Mouse (Mus musculus): ENCODE results near the gene Csnk2a2. TPM values are rescaled to one million over a fixed set of nuclear protein-coding genes. Genes with fewer than 3 reads are reported as not detected.

The Csnk2a2 gene
- total and polyA plus RNA-seq, 2 experiments from 2014 or later = 9.3 to 17.5 TPM

DNA sequence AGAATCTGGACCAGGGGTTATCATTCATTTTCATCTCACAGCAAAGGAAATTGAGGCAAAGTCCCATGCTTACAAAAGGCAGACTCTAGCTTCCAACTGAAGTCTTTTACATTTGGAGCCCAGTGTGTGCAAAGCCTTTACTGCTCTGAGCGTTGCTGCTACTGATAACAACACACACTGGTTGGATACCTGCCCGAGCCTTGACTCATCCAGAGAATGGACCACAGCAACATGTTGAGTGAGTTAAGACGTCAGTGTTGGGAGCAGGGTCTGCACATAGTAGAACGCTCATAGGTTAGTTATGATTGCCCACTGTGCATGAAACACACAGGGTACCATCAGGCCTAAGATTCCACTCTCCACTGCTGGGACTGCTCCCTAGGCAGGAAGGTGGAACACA is 34.2 kb upstream of the Csnk2a2 start:
- ATAC-seq = no peak
- H3K4me3 ChIP-seq (ENCODE audit: low read length) = no peak overlapping the region

GRCm38 (mm10) chr8:95516928-95517327 is 27.1 kb upstream of the Csnk2a2 start:
- no peak overlapping the region for H3K4me3 ChIP-seq (ENCODE audit: low read length)
- no peaks in the 10 kb centered on the region for H3K9me3 ChIP-seq (ENCODE audit: low read length)
- 93% methylated on average over 6 of the region's 6 CpGs for WGBS
- DNase-seq (ENCODE audit: low spot score) = no peak
- no peak for ATAC-seq
- no peaks in the 10 kb centered on the region for H3K27me3 ChIP-seq (ENCODE audit: insufficient read depth, low read length)
- H3K4me2 ChIP-seq (ENCODE audit: low read depth, low read length) = no peak overlapping the region
- H3K4me1 ChIP-seq (ENCODE audit: insufficient read depth, low read length) = no peaks in the 10 kb centered on the region
- TF ChIP-seq CTCF (IDR thresholded peaks at IDR 0.05; ENCODE audit: low read depth) = no peak
- no peak overlapping the region for H3K27ac ChIP-seq
- H3K9ac ChIP-seq (replicated peaks; ENCODE audit: low read length) = no peak overlapping the region
- H3K36me3 ChIP-seq (ENCODE audit: insufficient read depth, low read length) = no peaks in the 10 kb centered on the region

More for the DNA sequence above, 34.2 kb upstream of the Csnk2a2 start:
- no peaks in the 10 kb centered on the region for H3K4me1 ChIP-seq (ENCODE audit: insufficient read depth, low read length)
- H3K9me3 ChIP-seq (ENCODE audit: low read length) = no peaks in the 10 kb centered on the region
- no peak overlapping the region for H3K9ac ChIP-seq (replicated peaks; ENCODE audit: low read length)
- DNase-seq (ENCODE audit: low spot score) = no peak
- TF ChIP-seq CTCF (IDR thresholded peaks at IDR 0.05; ENCODE audit: low read depth) = no peak
- H3K27ac ChIP-seq = no peak overlapping the region
- 93% methylated on average over 4 of the region's 4 CpGs for WGBS
- no peaks in the 10 kb centered on the region for H3K27me3 ChIP-seq (ENCODE audit: insufficient read depth, low read length)
- H3K36me3 ChIP-seq (ENCODE audit: insufficient read depth, low read length) = no peaks in the 10 kb centered on the region
- H3K4me2 ChIP-seq (ENCODE audit: low read depth, low read length) = no peak overlapping the region

GRCm38 (mm10) chr8:95513219-95513618 is 23.4 kb upstream of the Csnk2a2 start:
- ATAC-seq = no peak

GRCm38 (mm10) chr8:95512257-95512656 is 22.4 kb upstream of the Csnk2a2 start:
- Histone ChIP-seq H3K4me3 (ENCODE audit: low read length) (no peak overlapping the region), H3K27me3 (ENCODE audit: insufficient read depth, low read length) (no peaks in the 10 kb centered on the region), H3K4me1 (ENCODE audit: insufficient read depth, low read length) (no peaks in the 10 kb centered on the region), H3K27ac (no peak overlapping the region), H3K9ac (replicated peaks; ENCODE audit: low read length) (no peak overlapping the region), H3K4me2 (ENCODE audit: low read depth, low read length) (no peak overlapping the region), H3K36me3 (ENCODE audit: insufficient read depth, low read length) (no peaks in the 10 kb centered on the region), H3K9me3 (ENCODE audit: low read length) (no peaks in the 10 kb centered on the region)
- TF ChIP-seq CTCF (IDR thresholded peaks at IDR 0.05; ENCODE audit: low read depth) = no peak
- WGBS = 40% methylated on average over 4 of the region's 4 CpGs
- no peak for ATAC-seq
- DNase-seq (ENCODE audit: low spot score) = no peak

More at GRCm38 (mm10) chr8:95513219-95513618, 23.4 kb upstream of the Csnk2a2 start:
- Histone ChIP-seq H3K9ac (replicated peaks; ENCODE audit: low read length) (no peak overlapping the region), H3K4me1 (ENCODE audit: insufficient read depth, low read length) (no peaks in the 10 kb centered on the region), H3K4me3 (ENCODE audit: low read length) (no peak overlapping the region), H3K27me3 (ENCODE audit: insufficient read depth, low read length) (no peaks in the 10 kb centered on the region), H3K4me2 (ENCODE audit: low read depth, low read length) (no peak overlapping the region), H3K36me3 (ENCODE audit: insufficient read depth, low read length) (no peaks in the 10 kb centered on the region), H3K27ac (no peak overlapping the region), H3K9me3 (ENCODE audit: low read length) (no peaks in the 10 kb centered on the region)
- DNase-seq (ENCODE audit: low spot score) = no peak
- 69% methylated on average over 4 of the region's 4 CpGs for WGBS
- TF ChIP-seq CTCF (IDR thresholded peaks at IDR 0.05; ENCODE audit: low read depth) = no peak

GRCm38 (mm10) chr8:95506245-95506644 is 16.4 kb upstream of the Csnk2a2 start:
- H3K36me3 ChIP-seq (ENCODE audit: insufficient read depth, low read length) = no peaks in the 10 kb centered on the region
- H3K4me1 ChIP-seq (ENCODE audit: insufficient read depth, low read length) = no peaks in the 10 kb centered on the region
- H3K4me3 ChIP-seq (ENCODE audit: low read length) = no peak overlapping the region
- H3K27me3 ChIP-seq (ENCODE audit: insufficient read depth, low read length) = no peaks in the 10 kb centered on the region
- no peak; the same call in 1 of the 2 replicates for TF ChIP-seq CTCF (IDR thresholded peaks at IDR 0.05; ENCODE audit: low read depth)
- H3K9ac ChIP-seq (replicated peaks; ENCODE audit: low read length) = no peak overlapping the region
- ATAC-seq = no peak
- WGBS = 70% methylated on average over 5 of the region's 5 CpGs
- no peak overlapping the region for H3K27ac ChIP-seq
- no peak for DNase-seq (ENCODE audit: low spot score)
- no peak overlapping the region for H3K4me2 ChIP-seq (ENCODE audit: low read depth, low read length)
- no peaks in the 10 kb centered on the region for H3K9me3 ChIP-seq (ENCODE audit: low read length)

GRCm38 (mm10) chr8:95505606-95506005 is 15.8 kb upstream of the Csnk2a2 start:
- Histone ChIP-seq H3K4me1 (ENCODE audit: insufficient read depth, low read length) (no peaks in the 10 kb centered on the region), H3K9me3 (ENCODE audit: low read length) (no peaks in the 10 kb centered on the region), H3K9ac (replicated peaks; ENCODE audit: low read length) (no peak overlapping the region), H3K27ac (no peak overlapping the region), H3K27me3 (ENCODE audit: insufficient read depth, low read length) (no peaks in the 10 kb centered on the region), H3K4me2 (ENCODE audit: low read depth, low read length) (no peak overlapping the region), H3K36me3 (ENCODE audit: insufficient read depth, low read length) (no peaks in the 10 kb centered on the region), H3K4me3 (ENCODE audit: low read length) (no peak overlapping the region)
- DNase-seq (ENCODE audit: low spot score) = no peak
- TF ChIP-seq CTCF (IDR thresholded peaks at IDR 0.05; ENCODE audit: low read depth) = no peak
- WGBS = 57% methylated on average over 3 of the region's 3 CpGs
- no peak for ATAC-seq

DNA sequence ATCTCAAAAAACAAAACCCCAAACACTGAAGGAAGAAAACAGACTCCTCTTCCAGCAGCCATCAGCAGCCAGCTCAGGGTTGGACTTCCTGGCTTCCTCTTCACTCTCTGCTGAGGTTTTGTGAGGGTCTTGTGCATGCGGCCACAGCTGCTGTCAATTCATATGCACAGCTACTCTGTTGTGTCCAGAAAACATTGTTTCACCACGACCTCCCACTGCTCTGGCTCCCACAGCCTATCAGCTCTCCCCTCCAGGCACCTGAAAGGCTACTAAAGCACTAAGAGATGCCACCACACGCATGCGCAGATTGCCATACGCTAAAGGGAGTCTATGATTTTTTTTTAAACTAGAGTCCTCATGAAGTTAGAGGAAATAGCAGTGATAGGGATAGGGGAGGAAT is 15.0 kb upstream of the Csnk2a2 start:
- no peaks in the 10 kb centered on the region for H3K4me1 ChIP-seq (ENCODE audit: insufficient read depth, low read length)
- no peak for ATAC-seq
- H3K9ac ChIP-seq (replicated peaks; ENCODE audit: low read length) = no peak overlapping the region
- no peak overlapping the region for H3K4me2 ChIP-seq (ENCODE audit: low read depth, low read length)
- no peaks in the 10 kb centered on the region for H3K9me3 ChIP-seq (ENCODE audit: low read length)
- no peaks in the 10 kb centered on the region for H3K36me3 ChIP-seq (ENCODE audit: insufficient read depth, low read length)
- WGBS = 48% methylated on average over 5 of the region's 5 CpGs
- no peak for DNase-seq (ENCODE audit: low spot score)
- TF ChIP-seq CTCF (IDR thresholded peaks at IDR 0.05; ENCODE audit: low read depth) = no peak
- H3K27me3 ChIP-seq (ENCODE audit: insufficient read depth, low read length) = no peaks in the 10 kb centered on the region
- H3K4me3 ChIP-seq (ENCODE audit: low read length) = no peak overlapping the region
- H3K27ac ChIP-seq = no peak overlapping the region
